Mouse (Mus musculus): ENCODE data around the gene Frmd4a.
A peak's percentile ranks its signal among the peaks of the same experiment; 100 is the strongest.

The Frmd4a gene

DNA sequence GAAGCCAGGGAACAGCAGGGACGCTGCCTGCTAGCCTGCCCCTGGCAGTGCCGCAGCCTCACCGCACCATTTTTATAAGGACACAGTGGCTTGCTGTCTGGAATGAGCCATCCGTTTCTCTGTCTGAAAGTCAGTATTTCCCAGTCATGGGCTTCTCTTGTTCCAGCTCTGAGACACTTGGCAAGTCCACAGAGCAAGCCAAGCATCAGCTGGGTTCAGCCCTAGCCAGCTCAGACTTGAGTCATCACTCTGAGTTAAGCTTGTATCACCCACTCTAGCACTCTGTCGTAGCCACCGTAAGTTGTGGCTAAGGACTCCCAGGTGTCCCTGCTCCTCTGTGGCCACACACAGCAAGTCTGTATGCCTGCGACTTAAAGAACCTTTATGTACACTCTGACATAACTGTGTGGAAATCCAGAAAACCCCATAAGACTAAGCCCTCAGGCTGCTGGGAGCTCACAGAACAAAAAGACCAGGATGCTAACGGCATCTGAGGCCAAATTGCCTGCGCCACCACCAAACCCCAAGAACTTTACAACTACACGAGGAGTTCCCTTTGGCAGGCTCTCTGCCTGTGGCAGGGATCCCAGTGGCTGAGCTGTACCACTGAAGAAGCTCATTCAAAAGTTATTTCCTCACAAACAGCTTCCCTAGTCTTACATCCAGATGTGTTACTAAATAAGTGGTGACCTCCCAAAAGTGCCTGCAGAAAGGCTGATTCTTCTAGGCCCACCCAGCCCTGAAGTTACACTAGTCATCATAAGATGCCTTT, 428.3 kb downstream of the Frmd4a start:
- no peak for DNase-seq (ENCODE audit: low spot score)

DNA sequence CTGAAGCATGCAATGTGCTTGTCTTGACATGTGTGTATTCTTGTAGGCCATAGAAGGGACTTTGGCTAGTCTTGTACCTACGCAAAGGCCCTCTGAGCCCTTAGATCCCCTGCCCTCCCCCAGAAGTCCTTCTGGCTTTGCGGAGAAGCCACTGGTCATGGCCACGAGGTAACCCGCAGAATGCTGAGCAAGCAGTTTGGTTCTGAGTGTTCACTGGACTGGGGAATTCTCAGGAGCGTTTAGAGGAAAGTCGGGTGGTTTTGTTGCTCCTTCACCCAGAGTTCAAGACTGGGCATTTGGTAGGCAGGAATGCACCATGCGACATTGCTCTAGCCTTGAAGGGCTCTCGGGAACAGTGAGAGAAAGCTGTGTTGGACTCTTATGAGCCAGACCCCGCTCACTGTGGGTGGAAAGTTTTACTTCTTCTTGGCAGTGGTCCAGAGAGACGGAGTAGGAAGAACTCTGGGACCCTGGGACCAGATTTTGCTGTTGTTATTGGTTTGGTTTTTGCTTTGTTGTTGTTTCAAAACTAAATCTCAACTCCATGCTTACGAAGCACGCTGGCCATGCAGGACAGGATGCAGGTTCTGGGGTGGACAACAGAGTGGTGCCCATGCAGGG, 432.5 kb downstream of the Frmd4a start:
- no peak for DNase-seq (ENCODE audit: low spot score)

DNA sequence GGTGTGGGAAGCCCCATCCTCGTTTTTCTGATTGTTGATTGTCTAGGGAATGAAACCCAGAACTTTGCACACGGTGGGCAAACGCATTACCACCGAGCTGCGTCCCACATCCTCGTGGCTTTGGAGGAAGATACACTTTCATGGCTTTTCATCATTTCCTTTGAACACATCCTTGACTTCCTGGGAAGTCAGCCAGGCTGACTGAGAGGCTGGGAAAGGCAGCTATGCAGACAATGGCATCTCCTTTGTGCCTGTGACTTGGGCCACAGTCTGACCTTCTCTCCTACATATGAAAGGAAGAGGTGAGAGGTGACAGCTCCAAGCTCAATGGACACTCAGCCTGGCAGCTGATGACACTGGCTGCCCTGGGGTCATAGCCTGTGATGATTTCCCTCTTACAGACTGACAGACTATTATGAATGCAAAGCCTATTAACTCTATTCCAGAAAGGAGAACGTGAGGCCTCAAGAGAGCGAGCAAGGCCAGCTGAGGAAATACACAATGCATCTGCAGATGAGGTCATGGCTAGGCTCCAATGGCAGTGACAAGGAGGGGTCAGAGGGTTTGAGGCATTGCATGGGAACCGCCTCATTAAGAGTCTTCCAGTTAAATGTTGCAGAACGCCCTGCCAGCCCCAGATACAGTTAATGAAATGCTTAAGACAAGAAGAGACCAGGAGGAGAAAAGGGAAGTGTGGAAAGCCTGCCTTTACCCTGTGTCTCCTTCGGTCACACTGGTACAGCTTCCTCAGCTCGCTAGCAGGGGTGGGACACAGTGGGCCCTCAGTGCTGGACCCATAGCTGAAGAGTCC, 435.3 kb downstream of the Frmd4a start:
- DNase-seq (ENCODE audit: low spot score) = no peak

DNA sequence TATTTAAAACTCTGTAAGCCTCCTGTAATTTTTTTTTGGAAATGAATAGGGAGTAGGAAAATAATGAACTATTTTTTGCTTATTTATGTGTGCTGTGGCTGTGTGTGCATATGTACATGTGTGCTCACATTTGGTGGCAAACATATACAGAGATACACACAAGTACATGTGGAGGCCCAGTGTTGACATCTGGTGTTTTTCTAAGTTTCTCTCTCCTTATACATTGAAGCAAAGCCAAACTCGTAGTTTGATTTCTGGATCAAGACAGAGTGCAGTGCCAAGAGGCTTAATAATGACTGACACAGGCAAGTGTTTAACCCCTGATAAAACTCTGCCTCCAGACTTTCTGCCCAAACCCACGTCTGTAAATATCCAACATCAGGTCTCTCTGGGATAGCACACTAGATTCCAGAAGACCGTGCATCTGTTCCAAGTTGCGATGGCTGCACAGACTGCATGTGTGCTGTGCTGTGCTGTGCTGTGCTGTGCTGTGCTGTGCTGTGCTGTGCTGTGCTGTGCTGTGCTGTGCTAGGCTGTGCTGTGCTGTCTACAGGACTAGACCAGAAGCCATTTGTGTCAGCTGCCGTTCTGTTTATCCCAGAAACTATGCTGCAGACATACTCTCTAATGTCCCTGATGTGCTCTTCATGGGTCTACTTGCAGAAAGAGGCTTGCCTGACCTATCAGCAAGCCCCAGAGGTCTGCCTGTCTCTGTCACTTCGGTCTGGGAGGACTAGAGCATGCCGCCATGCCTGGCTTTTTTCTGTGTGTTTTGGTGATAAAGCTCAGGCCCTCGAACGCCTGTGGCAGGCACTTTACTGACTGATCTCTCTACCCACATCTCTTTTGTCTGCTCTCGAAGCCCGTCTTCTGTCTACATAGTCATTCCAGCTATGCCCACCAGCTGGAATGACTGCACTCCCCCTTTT, 437.8 kb downstream of the Frmd4a start:
- DNase-seq (ENCODE audit: low spot score) = no peak

DNA sequence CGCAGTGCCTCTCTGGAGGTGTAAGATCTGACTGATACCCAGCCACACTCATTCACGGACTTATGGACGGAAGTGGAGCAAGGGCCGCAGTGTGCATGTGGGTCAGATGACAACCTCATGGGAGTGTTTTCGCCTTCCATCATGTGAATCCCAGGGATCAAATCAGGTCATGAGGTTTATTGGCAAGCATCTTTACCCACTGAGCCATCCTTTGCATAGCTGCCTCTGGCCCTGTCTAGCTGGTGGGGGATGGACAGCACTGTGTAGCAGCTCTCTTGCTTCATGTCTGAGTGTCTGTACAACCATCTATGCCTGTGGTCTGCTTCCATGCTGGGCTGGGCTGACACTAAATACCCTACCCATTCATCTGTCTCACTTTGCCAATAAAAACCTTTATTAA, 443.4 kb downstream of the Frmd4a start:
- no peak for DNase-seq (ENCODE audit: low spot score)

GRCm38 (mm10) chr2:4461514-4461913, 444.0 kb downstream of the Frmd4a start:
- peak; percentile 30 for DNase-seq (ENCODE audit: low spot score)

GRCm38 (mm10) chr2:4462480-4462879, 445.0 kb downstream of the Frmd4a start:
- no peak for DNase-seq (ENCODE audit: low spot score)

DNA sequence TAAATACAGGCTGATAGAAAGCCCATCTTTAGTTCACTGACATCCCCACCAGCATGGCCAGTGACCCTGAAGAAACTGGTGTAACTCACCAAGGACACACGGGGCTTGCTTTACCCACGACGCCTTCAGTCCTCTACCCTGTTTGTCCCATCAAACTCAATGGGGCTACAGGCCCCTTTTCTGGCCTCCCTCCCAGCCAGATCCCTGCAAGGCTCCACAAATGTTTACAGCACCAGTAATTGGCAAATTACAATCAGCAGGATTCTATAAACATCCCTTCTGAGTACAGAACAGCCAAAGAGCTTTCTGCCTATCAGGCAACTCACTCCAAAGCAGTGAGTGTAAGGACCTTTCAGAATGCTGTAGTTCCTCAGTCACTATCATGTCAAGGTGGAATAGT, 448.6 kb downstream of the Frmd4a start:
- DNase-seq (ENCODE audit: low spot score) = no peak

GRCm38 (mm10) chr2:4467314-4467713, 449.8 kb downstream of the Frmd4a start:
- no peak for DNase-seq (ENCODE audit: low spot score)

- no peak for DNase-seq (ENCODE audit: low spot score)
These were observed 455.4 kb downstream of the Frmd4a start for GRCm38 (mm10) chr2:4472760-4473480.

DNA sequence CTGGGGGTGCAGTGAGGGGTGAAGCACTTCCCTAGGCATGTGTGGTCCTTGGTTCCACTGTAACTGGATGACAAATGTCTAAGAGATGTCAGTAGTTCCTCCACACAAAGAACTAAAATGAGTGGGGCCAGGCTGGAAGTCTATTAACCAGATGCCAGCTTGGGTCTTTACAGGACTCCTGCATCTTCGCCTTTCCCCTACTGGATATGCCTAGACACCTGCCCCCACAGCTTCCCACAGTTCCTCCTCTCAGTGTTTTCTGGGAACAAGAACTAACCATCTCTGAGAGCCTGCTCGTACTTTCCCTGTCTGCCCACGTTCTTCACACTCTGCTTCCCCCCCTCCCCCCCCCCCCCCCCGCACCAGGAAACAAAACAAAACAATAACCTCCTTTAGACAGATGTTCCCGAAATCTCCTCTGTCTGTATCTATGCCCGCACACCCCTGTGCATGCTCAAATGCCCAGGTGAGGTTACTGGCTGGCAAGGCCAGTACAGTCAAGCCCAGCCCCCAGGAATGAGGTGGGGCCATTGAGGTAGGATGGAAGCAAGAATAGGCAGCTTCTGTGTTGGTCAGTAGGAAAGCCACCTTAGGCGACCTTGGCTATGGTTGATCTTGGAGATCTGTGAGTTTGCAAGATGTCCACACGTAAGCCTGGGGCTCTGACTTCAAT, 456.5 kb downstream of the Frmd4a start:
- no peak for DNase-seq (ENCODE audit: low spot score)

GRCm38 (mm10) chr2:4474539-4474937, 457.0 kb downstream of the Frmd4a start:
- DNase-seq (ENCODE audit: low spot score) = no peak

GRCm38 (mm10) chr2:4475991-4476390, 458.5 kb downstream of the Frmd4a start:
- DNase-seq (ENCODE audit: low spot score) = no peak

DNA sequence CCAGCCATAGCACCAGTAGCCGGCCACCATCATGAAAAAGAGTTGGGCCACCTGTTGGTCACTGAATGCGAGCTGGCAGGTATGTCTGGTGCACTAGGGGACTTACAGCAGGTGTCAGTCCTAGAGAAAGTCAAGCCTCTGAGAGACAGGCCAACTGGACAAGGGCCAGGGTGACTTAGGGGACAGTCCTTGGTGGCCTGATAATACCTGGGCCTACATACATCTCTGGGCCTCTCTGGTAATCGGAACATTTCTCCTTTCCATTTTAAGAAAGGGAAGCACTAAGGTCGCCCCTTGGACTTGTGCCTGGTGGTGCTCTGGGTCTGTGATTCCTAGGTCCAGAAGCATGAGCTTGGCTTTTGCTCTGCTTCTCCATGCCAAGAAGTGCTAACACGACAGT, 459.1 kb downstream of the Frmd4a start:
- no peak for DNase-seq (ENCODE audit: low spot score)

DNA sequence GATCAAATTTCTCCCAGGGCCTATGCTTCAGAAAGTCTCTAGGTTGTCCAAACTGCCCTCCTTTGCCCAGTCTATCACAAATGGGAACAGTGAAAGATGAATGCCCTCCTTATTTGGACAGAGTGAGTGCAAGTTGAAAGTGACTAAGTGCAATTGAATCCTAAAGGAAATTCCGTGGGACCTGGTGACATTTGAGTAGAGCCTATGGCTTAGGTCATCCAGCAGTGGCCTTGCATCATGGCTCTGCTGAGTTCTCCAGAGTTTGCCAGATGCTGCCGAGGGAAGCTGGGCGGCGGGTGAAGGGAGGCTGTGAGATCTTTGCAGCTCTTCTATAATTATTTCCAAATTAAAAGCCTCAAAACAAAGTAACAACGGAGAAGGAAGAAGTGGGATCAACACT, 459.8 kb downstream of the Frmd4a start:
- no peak for DNase-seq (ENCODE audit: low spot score)

GRCm38 (mm10) chr2:4480180-4480579, 462.7 kb downstream of the Frmd4a start:
- DNase-seq (ENCODE audit: low spot score) = no peak

GRCm38 (mm10) chr2:4481154-4481553, 463.6 kb downstream of the Frmd4a start:
- DNase-seq (ENCODE audit: low spot score) = no peak

- no peak for DNase-seq (ENCODE audit: low spot score)
These were observed 468.7 kb downstream of the Frmd4a start for GRCm38 (mm10) chr2:4486185-4486584.

DNA sequence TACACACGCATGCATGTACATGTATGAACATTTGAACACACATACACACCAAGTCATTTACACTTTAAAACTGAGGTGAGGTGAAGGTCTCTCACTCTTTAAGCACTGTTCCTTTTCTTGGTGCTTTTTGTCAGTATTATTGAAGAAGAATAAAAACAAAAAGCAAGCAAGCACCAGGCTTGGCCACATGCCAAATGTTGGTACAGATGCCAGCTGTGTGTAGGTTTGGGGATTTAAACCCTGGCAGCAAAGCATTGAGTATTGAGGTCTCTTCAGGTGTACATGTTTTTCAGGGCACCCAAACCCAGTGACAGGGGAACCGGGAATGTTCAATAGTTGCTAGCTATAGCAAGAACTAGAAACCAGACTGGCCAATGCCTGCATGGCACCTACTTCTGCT, 469.8 kb downstream of the Frmd4a start:
- no peak for DNase-seq (ENCODE audit: low spot score)

DNA sequence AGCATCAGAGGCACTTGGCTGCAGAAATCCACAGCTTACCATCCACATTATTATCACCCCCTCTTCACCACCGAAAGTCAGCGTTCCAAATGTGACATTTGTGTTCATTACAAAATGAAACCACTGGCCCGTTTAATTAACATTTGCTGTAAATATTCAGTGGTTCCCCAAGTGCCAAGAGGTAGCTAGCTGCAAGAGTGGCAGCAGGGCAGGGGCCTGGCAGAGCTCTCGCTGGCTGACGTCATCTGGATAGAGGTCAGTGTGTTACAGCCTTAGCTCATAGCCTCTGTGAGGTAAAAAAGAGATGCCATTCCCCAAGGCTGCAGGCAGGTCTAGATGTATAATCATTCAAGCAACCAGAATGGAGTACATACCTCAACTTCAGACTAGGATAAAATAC, 473.3 kb downstream of the Frmd4a start:
- DNase-seq (ENCODE audit: low spot score) = no peak

Data from yolk sac, embryonic 10.5 days (tissue).